Mouse (Mus musculus) myocyte (in vitro differentiated cells): ENCODE data around the gene Adamts17.

Experiments
- CEBPB ChIP-seq: IDR thresholded peaks from 2 replicates; pipeline ENCODE4 v1.6.1; 2011; ENCODE audit warnings: mild to moderate bottlenecking, moderate library complexity; ENCODE audit not compliant: poor library complexity, insufficient read depth, severe bottlenecking
- E2F4 ChIP-seq: IDR thresholded peaks from one replicate; pipeline ENCODE4 v1.6.1; 2011; ENCODE audit warnings: mild to moderate bottlenecking, control low read depth, moderate library complexity; ENCODE audit not compliant: insufficient read depth
- MAX ChIP-seq: IDR thresholded peaks from one replicate; pipeline ENCODE4 v1.6.1; 2011; ENCODE audit warnings: low read depth, mild to moderate bottlenecking, control low read depth
- MYOD1 ChIP-seq, 3 experiments: IDR thresholded peaks; one replicate each; pipeline ENCODE4 v1.6.1; 2011; ENCODE audit warnings: control low read depth in 2 of 3, low read depth in 2 of 3, mild to moderate bottlenecking in 2 of 3, moderate library complexity in 1 of 3; ENCODE audit not compliant: insufficient read length in 2 of 3, control insufficient read depth in 1 of 3
- MYOG ChIP-seq, 3 experiments: IDR thresholded peaks; one replicate each; pipeline ENCODE4 v1.6.1; 2011; ENCODE audit warnings: control low read depth in 2 of 3, low read depth in 2 of 3, mild to moderate bottlenecking in 2 of 3; ENCODE audit not compliant: insufficient read length in 2 of 3, control insufficient read depth in 1 of 3, insufficient read depth in 1 of 3
- POLR2A ChIP-seq: IDR thresholded peaks from one replicate; pipeline ENCODE4 v1.6.1; 2011; ENCODE audit warnings: low read depth, mild to moderate bottlenecking, control low read depth, moderate library complexity; ENCODE audit not compliant: insufficient read length
- POLR2AphosphoS2 ChIP-seq: IDR thresholded peaks from one replicate; pipeline ENCODE4 v1.6.1; 2011; ENCODE audit warnings: low read depth, control low read depth; ENCODE audit not compliant: insufficient read length
- REST ChIP-seq: IDR thresholded peaks from one replicate; pipeline ENCODE4 v1.6.1; 2011; ENCODE audit warnings: mild to moderate bottlenecking, control low read depth, moderate library complexity; ENCODE audit not compliant: insufficient read depth, insufficient read length
- SRF ChIP-seq: IDR thresholded peaks from one replicate; pipeline ENCODE4 v1.6.1; 2011; ENCODE audit warnings: low read depth; ENCODE audit not compliant: control insufficient read depth, insufficient read length
- TCF12 ChIP-seq: IDR thresholded peaks from one replicate; pipeline ENCODE4 v1.6.1; 2011; ENCODE audit warnings: mild to moderate bottlenecking, control low read depth; ENCODE audit not compliant: poor library complexity, insufficient read depth, severe bottlenecking
- TCF3 ChIP-seq: IDR thresholded peaks from one replicate; pipeline ENCODE4 v1.6.1; 2011; ENCODE audit warnings: low read depth, control low read depth; ENCODE audit not compliant: insufficient read length
- USF1 ChIP-seq: IDR thresholded peaks from one replicate; pipeline ENCODE4 v1.6.1; 2011; ENCODE audit warnings: low read depth, mild to moderate bottlenecking, control low read depth, moderate library complexity

DNA sequence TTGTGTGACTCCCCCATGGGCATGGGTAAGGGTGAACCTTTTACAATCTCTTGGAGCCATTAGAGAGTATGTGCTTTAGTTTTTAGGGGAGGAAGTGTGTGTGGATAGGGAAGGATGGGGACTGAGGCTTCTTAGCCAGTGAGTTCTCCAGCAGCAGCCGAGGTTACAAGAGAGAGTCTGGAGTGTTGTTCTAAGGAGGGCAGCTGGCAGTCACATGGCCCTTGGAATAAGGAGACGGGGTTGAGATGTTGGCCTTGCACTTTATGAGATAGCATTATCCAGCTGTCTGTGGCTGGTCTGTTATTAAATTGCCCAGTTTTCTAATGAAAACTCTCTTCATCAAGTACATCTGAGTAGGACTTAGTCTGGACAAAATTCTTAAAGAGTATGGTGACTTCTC is 4.3 kb downstream of the Adamts17 start:
- TF ChIP-seq CEBPB: no peak
- TF ChIP-seq TCF3: no peak
- no peak for TF ChIP-seq POLR2AphosphoS2
- no peak for TF ChIP-seq POLR2A
- no peak for TF ChIP-seq REST
- no peak for TF ChIP-seq SRF
- no peak for TF ChIP-seq MYOD1 (IDR thresholded peaks at IDR 0.05; ENCODE audit: control insufficient read depth in 1 of 3, insufficient read length in 2 of 3, low read depth in 2 of 3)
- no peak for TF ChIP-seq TCF12
- TF ChIP-seq MYOG (IDR thresholded peaks at IDR 0.05; ENCODE audit: control insufficient read depth in 1 of 3, insufficient read depth in 1 of 3, insufficient read length in 2 of 3, low read depth in 2 of 3): no peak
- no peak for TF ChIP-seq MAX
- no peak for TF ChIP-seq USF1
- no peak for TF ChIP-seq E2F4
